Mouse (Mus musculus) macrophage (primary cell): ENCODE results near the gene Sumf1. TPM values are rescaled to one million over a fixed set of nuclear protein-coding genes. Genes with fewer than 3 reads are reported as not detected.
A peak's percentile ranks its signal among the peaks of the same experiment; 100 is the strongest.

ENCODE experiments used
- H3K27ac ChIP-seq: fragments of 350-480 bp; formaldehyde crosslinking; 2 replicates; pipeline ENCODE4 v1.9.0; 2021
- H3K36me3 ChIP-seq: fragments of 350-480 bp; formaldehyde crosslinking; 2 replicates; pipeline ENCODE4 v1.9.0; 2021; ENCODE audit errors: inconsistent target
- H3K4me3 ChIP-seq: fragments of 350-480 bp; formaldehyde crosslinking; 2 replicates; pipeline ENCODE4 v1.9.0; 2021; ENCODE audit errors: inconsistent target
- H3K79me2 ChIP-seq: fragments of 350-480 bp; formaldehyde crosslinking; 2 replicates; pipeline ENCODE4 v1.9.0; 2021; ENCODE audit errors: inconsistent target
- WGBS: methylation state at CpG from one replicate; pipeline ENCODE4 v1.1.7; 2026; ENCODE audit warnings: inconsistent platforms; ENCODE audit not compliant: missing documents; 5-methylcytosine and 5-hydroxymethylcytosine counted together
- polyA plus RNA-seq: library from polyadenylated mRNA; stranded (reverse); fragments of 250-400 nt; gene quantifications from 3 replicates; pipeline ENCODE4 v1.2.4, GENCODE M21; 2018; ENCODE audit warnings: inconsistent platforms

The Sumf1 gene
- polyA plus RNA-seq, 1 experiment from 2014 or later: 115 TPM

DNA sequence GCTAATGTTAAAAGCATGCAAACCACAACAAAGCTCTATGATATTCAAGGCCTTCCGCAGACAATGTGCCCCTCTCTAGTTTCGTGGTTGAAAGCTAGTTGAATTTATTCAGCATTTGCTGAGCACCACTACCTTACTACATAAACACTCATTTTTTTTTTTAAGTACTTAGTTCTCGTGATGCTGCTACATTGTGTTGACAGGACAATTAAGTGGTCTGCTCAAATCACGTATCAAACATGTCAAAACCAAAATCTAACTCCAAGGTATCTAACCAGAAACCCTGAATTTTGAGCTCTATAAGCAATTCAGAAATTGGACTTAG is 265 bp upstream of the Sumf1 start:
- peak overlapping the region; percentile 74 for H3K4me3 ChIP-seq
- peaks cover 45% of the 10 kb centered on the region for H3K79me2 ChIP-seq
- H3K27ac ChIP-seq: no peak overlapping the region
- WGBS: 8% methylated on average over 4 of the region's 4 CpGs
- H3K36me3 ChIP-seq: peaks cover 8% of the 10 kb centered on the region; the same call in 1 of the 2 replicates

DNA sequence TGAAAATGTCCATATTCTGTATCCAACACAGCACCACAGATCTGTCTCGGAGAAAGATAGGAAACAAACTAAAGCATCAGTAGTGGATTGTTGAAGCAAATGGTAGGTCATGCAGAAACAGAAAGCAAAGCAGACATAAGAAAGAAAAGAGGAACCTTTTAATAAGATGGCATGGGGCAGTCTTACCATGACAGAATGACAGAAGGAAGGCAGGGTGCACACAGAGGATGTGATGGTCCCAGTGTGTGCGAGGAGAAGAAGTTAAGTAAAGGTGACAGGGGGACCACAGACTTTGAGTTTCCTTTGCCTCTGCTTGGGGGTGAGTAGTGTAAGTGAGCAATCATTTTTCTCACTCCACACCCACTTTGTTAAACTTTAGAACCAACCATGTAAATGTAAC is 6.3 kb downstream of the Sumf1 start:
- H3K79me2 ChIP-seq: peaks cover 71% of the 10 kb centered on the region
- H3K36me3 ChIP-seq: peaks cover 34% of the 10 kb centered on the region
- WGBS: 47% methylated on average over 2 of the region's 2 CpGs
- H3K4me3 ChIP-seq: no peak overlapping the region
- H3K27ac ChIP-seq: no peak overlapping the region

DNA sequence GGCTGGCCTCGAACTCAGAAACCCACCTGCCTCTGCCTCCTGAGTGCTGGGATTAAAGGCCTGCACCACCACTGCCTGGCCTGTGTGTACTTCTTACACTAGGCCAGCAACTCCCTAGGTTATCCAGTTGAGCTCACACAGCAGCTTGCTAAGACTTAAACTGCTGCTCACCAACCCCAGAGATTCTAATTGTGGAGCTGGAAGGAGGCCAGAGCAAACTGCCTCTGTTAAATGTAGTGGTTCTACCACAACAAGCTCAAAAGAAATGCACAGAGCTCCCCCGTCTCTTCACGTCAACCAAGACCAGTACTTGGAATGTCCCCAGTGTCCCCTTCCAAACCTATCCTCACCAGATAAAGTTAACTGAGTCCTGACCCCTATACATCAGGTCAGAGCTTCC is 11.2 kb downstream of the Sumf1 start:
- no peak overlapping the region for H3K27ac ChIP-seq
- 100% methylated on average over 3 of the region's 3 CpGs for WGBS

DNA sequence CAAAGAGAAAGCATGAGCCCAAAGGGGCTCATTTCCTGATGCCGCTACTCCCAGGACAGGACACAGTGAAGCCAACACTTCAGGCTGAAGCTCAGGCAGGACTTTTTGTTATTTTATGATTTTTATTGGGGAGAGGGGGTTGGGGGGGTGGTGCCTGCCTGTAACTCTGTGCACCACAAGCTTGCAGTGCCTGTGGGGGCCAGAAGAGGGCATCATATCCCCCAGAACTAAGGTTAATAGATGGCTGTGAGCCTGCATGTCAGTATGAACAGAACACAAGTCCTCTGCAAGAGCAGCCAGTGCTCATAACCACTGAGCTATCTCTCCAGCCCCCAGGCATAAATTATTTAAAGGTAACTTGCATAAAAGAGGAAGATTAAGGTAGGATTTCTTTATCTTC is 13.2 kb downstream of the Sumf1 start:
- peaks cover 43% of the 10 kb centered on the region; the same call in 1 of the 2 replicates for H3K79me2 ChIP-seq
- H3K4me3 ChIP-seq: no peak overlapping the region
- H3K36me3 ChIP-seq: peaks cover 57% of the 10 kb centered on the region
- no peak overlapping the region for H3K27ac ChIP-seq
- WGBS: 86% methylated on average over 1 of the region's 1 CpGs

More for the DNA sequence above, 11.2 kb downstream of the Sumf1 start:
- no peak overlapping the region for H3K4me3 ChIP-seq
- H3K79me2 ChIP-seq: peaks cover 41% of the 10 kb centered on the region
- H3K36me3 ChIP-seq: peaks cover 52% of the 10 kb centered on the region

DNA sequence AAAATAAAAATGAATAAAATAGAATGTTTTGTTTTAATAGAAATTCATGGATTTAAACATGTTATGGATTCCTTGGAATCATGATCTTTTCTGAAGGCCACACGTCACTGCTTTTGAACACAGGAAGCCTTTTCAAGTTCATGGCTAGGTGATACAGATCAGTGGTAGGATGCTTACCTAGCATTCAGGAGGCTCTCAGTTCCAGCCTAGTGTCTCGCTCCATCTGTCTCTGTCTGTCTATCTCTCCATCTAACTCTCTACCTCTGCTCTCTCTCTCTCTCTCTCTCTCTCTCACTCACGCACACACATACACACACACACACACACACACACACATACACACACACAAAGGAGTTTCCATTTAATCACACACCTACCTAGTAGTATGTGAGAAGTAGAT is 15.9 kb downstream of the Sumf1 start:
- Histone ChIP-seq H3K79me2 (peaks cover 64% of the 10 kb centered on the region), H3K36me3 (peaks cover 36% of the 10 kb centered on the region)

DNA sequence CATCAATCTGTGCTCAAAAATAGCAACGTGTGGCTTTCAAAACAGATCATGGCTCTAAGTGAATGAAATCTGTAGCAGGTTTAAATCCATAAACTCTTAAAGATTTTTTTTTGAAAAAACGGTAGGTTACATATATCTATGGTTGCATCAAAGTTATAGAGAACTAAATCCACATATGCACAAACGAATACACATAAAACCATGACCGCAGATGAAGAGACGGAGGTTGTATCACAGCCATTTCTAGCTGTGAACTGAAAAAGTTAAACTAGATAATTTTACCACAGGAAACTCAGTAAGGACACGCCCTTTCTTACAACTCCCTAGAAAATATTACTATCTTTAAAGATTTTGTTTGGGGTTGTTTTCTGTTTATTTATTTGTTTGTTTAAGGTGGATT is 16.7 kb downstream of the Sumf1 start:
- Histone ChIP-seq H3K4me3 (no peak overlapping the region), H3K36me3 (peaks cover 29% of the 10 kb centered on the region), H3K79me2 (peaks cover 71% of the 10 kb centered on the region), H3K27ac (no peak overlapping the region)
- WGBS: 86% methylated on average over 6 of the region's 6 CpGs

More for the DNA sequence above, 15.9 kb downstream of the Sumf1 start:
- WGBS: 88% methylated on average over 3 of the region's 3 CpGs
- Histone ChIP-seq H3K27ac (no peak overlapping the region), H3K4me3 (no peak overlapping the region)

DNA sequence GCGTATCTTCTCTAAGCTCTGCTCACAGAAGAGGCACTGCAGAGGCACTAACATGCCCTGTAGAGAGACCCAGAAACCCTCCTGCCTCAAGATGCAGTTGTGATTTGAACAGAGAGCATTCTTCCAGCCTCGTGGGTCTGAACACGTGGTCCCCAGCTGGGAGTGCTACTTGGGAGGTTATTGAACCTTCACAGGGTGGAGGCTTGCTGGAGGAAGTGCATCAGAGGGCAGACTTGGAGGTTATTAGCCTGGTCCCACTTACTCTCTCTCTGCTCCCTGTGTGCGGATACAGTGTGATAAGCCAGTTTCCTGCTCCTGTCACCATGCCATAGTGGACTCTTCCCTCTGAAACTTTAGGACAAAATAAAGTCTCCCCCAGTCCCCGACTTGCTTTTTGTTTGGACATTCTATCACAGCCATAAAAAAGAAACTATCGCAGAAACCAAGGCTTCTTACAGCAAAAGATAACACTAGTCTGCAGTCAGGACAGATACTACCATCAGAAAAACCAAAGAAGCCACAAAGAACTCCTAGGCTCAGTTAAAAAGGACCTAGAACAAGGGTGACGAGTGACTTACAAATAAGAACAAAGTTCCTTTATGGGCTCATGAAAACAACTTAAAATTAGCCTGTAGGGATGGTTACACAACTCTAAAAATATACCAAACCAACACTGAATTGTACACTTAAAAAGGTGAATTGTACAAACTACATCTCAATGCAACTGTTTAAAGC is 17.3 kb downstream of the Sumf1 start:
- Histone ChIP-seq H3K4me3 (no peak overlapping the region), H3K36me3 (peaks cover 26% of the 10 kb centered on the region), H3K27ac (no peak overlapping the region), H3K79me2 (peaks cover 77% of the 10 kb centered on the region)
- 86% methylated on average over 7 of the region's 7 CpGs for WGBS

DNA sequence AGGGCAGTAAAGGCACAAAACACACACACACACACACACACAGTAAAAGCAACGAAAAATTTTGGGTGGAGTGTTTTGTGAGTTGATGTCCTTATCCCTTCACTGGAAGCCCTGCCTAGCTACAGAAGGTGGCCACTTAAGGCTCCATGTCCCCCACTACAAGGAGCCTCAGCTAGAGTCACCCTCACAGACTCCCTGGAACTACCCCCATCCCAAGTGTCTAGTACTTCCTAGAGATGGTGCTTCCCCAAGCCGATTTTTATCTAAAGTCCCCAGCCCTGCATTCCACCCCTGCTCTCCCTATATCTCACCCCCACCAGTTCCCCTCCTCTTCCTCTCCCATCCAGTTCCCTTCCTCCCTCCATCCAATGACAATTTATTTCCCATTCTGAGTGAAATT is 19.8 kb downstream of the Sumf1 start:
- peaks cover 13% of the 10 kb centered on the region for H3K36me3 ChIP-seq
- H3K27ac ChIP-seq: no peak overlapping the region
- WGBS: 79% methylated on average over 2 of the region's 2 CpGs
- H3K4me3 ChIP-seq: no peak overlapping the region
- H3K79me2 ChIP-seq: peaks cover 99% of the 10 kb centered on the region

DNA sequence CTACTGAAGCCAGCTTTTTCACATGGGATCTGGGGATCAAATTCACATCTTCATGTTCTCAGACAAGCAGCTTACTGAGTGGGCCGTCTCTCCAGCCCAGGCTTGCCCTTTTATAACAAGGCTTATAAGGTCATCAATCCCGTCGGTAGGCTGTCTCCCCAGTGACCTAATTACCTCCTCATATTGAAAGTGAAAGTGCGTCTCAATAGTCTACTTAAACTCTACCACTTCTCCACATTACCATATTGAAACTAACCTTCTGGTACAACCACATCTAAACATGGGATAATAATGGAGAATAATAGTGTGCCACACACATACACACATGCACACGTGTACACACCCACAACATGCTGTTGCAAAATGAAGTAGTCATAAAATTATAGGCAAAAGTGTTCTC is 20.4 kb downstream of the Sumf1 start:
- 67% methylated on average over 4 of the region's 5 CpGs for WGBS

DNA sequence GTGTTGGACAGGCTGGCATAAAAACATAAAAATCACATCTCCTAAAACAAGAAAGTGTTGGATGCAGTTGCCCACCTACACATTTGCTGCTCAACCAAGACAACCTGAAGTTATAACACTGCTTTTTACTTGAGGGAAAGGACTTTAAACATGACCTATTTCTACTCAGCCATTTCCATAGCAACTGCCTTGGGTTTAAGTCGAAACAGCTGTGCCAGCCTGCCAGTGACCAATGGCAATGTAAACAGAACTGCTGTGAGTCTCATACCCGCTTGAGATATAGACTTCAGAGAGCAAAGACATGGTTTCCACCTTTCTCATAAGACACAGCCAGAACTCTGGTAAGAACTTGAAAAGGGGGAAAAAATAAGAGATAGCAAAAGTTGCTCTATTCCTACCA is 24.8 kb downstream of the Sumf1 start:
- H3K4me3 ChIP-seq: no peak overlapping the region
- peaks cover 7% of the 10 kb centered on the region; the same call in 1 of the 2 replicates for H3K36me3 ChIP-seq
- no peak overlapping the region for H3K27ac ChIP-seq
- peaks cover 99% of the 10 kb centered on the region for H3K79me2 ChIP-seq
- 85% methylated on average over 2 of the region's 2 CpGs for WGBS

More for the DNA sequence above, 20.4 kb downstream of the Sumf1 start:
- Histone ChIP-seq H3K4me3 (no peak overlapping the region), H3K79me2 (peaks cover 99% of the 10 kb centered on the region), H3K36me3 (peaks cover 13% of the 10 kb centered on the region), H3K27ac (no peak overlapping the region)

DNA sequence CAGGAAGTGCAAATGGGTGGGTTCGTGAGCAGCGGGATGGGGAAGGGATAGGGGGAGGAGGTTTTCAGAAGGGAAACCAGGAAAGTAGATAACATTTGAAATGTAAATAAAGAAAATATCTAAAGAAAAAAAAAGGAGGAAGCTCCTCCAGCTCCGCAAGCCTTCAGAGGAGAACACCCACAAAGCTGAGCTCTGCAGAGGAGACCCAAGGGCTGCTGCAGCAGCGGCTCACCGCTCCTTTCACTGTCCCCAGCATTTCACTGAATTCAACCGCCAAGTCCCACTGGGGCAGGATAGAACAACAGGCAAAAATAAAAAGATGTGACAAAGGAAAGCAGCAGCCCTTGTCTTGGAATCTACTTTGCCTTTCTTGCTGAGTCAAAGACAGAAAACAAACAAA is 28.5 kb downstream of the Sumf1 start:
- H3K79me2 ChIP-seq: peaks cover 66% of the 10 kb centered on the region
- WGBS: 69% methylated on average over 6 of the region's 6 CpGs
- H3K27ac ChIP-seq: no peak overlapping the region
- peaks cover 14% of the 10 kb centered on the region; the same call in 1 of the 2 replicates for H3K36me3 ChIP-seq
- no peak overlapping the region for H3K4me3 ChIP-seq

DNA sequence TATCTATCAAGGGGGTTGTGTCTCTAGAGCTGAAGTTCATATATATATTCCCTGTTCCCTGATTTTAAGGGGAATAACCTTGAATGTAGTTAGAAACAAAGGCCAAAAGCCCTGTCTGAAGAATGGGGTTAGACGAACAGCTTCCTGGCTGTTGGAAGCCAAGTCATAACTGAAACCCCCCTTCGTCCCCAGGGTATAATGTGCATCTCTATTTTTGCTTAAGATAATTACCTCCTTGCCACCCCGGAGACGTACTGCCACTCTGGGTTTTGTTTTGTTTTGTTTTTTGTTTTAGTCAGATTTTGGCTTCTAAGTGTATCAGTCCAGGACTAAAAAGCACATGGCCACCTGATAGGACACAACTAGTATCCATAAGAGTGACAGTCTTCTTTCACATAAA is 31.1 kb downstream of the Sumf1 start:
- WGBS: 83% methylated on average over 2 of the region's 4 CpGs
- Histone ChIP-seq H3K79me2 (peaks cover 40% of the 10 kb centered on the region), H3K27ac (no peak overlapping the region), H3K36me3 (peaks cover 15% of the 10 kb centered on the region; the same call in 1 of the 2 replicates), H3K4me3 (no peak overlapping the region)

DNA sequence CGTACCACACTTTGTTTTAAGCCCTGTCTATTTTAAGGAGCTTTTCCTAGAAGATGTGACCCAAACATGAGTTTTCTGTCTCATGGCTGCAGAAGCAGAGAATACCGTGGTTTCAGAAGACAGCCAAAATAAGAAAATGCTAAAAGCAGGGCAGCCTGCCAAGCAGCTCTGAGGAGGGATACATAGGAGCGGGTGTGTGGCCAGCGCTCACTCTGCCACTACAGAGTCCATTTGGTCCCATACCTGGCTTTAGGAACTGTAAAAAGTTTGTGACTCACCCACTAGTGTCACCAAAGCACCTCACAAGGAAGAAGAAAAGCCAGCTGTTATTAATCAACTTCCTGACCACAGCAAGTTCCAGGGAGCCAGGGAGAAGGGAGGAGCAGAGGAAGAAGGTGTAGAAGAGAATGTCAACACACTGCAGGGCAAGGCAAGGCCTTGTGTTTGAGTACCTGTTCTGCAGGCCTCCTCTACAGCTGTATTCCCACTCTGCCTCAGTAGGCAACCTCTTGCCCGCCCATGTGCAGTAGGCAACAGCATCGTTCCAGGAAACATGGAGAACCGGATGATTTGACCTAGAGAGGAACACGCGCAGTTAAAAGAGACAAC is 32.6 kb downstream of the Sumf1 start:
- Histone ChIP-seq H3K79me2 (peaks cover 25% of the 10 kb centered on the region), H3K4me3 (no peak overlapping the region), H3K27ac (no peak overlapping the region), H3K36me3 (peaks cover 15% of the 10 kb centered on the region; the same call in 1 of the 2 replicates)
- 96% methylated on average over 9 of the region's 9 CpGs for WGBS

DNA sequence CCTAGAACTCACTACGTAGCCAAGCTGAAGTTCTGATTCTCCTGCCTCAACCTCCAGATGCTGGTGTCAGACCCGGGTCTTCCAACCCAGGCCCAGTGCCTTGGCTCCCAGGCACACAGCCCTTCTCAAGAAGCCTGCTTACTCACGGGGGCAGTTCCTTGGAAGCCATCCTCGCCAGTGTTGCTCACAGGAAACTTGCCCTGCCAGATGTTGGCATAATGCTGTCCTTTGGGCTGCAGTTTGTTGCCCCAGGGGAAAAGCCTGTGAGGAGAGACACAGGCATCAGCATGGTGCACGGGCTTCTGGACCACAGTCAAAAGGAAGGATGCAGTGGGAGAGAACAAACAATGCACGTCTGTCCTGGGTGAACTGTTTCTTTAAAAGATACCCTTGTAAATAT is 33.3 kb downstream of the Sumf1 start:
- Histone ChIP-seq H3K4me3 (no peak overlapping the region), H3K36me3 (peaks cover 18% of the 10 kb centered on the region; the same call in 1 of the 2 replicates), H3K27ac (no peak overlapping the region), H3K79me2 (peaks cover 19% of the 10 kb centered on the region)
- WGBS: 92% methylated on average over 6 of the region's 6 CpGs

DNA sequence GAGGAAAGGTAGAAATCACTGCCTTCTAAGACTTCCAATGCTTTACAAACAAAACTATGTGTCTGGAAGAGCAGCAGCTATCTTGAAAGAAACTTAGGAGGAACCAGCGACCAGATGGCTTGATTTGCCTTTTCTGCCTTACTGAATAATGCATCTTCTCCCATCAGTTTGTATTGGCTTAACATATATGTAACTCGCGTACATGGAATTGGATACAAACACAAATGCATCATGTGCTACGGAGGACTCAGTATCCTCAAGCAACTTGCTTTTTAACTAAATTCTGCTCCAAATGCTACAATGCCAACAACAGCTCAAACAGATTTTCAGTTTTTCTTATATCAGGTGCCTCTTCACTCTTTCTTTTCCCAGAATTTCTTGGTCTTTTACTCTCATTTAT is 36.1 kb downstream of the Sumf1 start:
- Histone ChIP-seq H3K4me3 (no peak overlapping the region), H3K79me2 (no peaks in the 10 kb centered on the region), H3K36me3 (peaks cover 20% of the 10 kb centered on the region), H3K27ac (no peak overlapping the region)
- WGBS: 91% methylated on average over 4 of the region's 4 CpGs
